Mouse (Mus musculus) layer of hippocampus, adult 2 months (tissue): ENCODE results near the gene Ovca2. TPM values are rescaled to one million over a fixed set of nuclear protein-coding genes. Genes with fewer than 3 reads are reported as not detected.

Source experiments
- DNase-seq, 2 experiments: peaks; one replicate each; pipeline ENCODE4 v3.0.0; 2022; ENCODE audit warnings: low spot score in 2 of 2
- H3K27ac ChIP-seq: fragments of 200-600 bp; 2 replicates; pipeline ENCODE4 v1.8.1; 2022
- H3K4me3 ChIP-seq: fragments of 200-600 bp; 2 replicates; pipeline ENCODE4 v1.8.1; 2022; ENCODE audit warnings: mild to moderate bottlenecking
- CTCF ChIP-seq: fragments of 200-600 bp; conservative IDR thresholded peaks from 2 replicates; pipeline ENCODE4 v1.8.1; 2022; ENCODE audit warnings: antibody characterized with exemption, mild to moderate bottlenecking, moderate library complexity
- total RNA-seq, 2 experiments: library from RNA; stranded (reverse); gene quantifications; 2 replicates each; pipeline ENCODE4 v1.2.3; 2021

Ovca2 gene
- total RNA-seq, 2 experiments from 2014 or later = 19.3 to 22.4 TPM

GRCm38 (mm10) chr11:75209363-75209762 lies 30.7 kb upstream of the Ovca2 start:
- DNase-seq = no peak
- Histone ChIP-seq H3K27ac (peak overlapping the region; percentile 88), H3K4me3 (no peak overlapping the region)
- TF ChIP-seq CTCF = no peak

DNA sequence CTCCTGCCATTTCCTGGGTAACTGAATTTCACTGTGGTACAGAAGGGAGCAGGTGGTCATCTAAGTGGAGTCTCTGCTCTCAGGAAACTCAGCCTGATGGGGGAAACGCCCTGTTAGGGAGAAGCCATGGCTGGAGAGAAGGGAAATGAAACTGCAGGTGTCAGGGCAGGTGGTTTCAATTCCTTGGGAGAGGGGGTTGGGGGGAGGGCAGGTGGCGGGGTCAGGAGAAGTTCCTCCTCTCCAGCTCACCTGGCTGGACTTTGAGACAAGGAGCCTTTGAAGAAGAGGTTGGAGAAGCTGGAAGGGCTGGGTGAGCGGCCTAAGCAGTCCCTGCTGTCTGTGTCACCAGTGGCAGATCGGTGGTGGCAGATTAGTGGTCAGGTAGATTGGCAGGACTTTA lies 27.7 kb upstream of the Ovca2 start:
- TF ChIP-seq CTCF = no peak
- no peak overlapping the region for H3K27ac ChIP-seq

DNA sequence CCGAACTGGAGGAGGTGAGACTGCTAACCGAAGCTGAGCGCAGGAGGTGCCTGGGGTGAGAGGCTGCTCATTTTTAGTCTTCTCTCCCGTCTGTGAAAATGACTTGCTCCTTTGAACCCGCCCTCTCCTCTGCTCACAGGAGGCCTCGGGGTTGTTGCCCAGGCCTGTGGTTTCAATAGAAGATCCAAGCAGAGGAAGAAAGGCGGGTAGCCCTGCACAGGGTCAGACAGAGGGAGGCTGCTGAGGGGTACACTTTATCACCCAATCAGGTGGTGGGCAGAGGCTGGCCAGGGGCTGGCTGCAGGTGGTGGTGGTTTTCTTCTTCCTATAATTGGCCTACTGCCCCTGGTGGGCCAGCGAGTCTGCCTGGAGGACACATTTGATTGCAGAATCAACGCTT lies 25.8 kb upstream of the Ovca2 start:
- DNase-seq = no peak
- Histone ChIP-seq H3K4me3 (no peak overlapping the region), H3K27ac (peak overlapping the region; percentile 43; the same call in 1 of the 2 replicates)
- TF ChIP-seq CTCF = no peak

More for the DNA sequence above, 27.7 kb upstream of the Ovca2 start:
- DNase-seq = no peak
- no peak overlapping the region for H3K4me3 ChIP-seq

- Histone ChIP-seq H3K4me3 (no peak overlapping the region), H3K27ac (0 out of 2 replicates have a peak overlapping the region, but pooled peaks have one; percentile 32)
- DNase-seq = no peak
Observed at GRCm38 (mm10) chr11:75203926-75204325, 25.3 kb upstream of the Ovca2 start.

DNA sequence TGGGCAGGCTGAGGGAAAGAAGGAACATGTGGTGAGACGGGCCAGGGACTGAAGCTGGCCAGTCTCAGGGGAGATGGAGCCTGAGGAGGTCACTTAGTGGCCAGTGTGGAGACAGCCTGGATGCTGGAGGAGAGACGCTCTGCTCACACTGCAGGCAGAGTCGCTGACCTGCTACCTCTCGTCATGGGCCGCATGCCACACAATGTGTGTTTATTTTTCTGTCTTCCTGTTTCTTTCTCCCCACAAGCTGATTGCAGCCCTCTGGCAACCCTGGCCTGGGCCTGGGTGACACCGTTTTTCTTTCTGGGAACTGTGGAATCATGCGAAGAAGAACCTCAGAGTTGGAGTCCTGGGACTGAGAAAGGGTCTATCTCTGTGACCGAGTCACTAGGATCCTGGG lies 23.1 kb upstream of the Ovca2 start:
- no peak for DNase-seq
- Histone ChIP-seq H3K4me3 (no peak overlapping the region), H3K27ac (peak overlapping the region; percentile 84)
- no peak for TF ChIP-seq CTCF

More at GRCm38 (mm10) chr11:75203926-75204325, 25.3 kb upstream of the Ovca2 start:
- TF ChIP-seq CTCF = no peak

DNA sequence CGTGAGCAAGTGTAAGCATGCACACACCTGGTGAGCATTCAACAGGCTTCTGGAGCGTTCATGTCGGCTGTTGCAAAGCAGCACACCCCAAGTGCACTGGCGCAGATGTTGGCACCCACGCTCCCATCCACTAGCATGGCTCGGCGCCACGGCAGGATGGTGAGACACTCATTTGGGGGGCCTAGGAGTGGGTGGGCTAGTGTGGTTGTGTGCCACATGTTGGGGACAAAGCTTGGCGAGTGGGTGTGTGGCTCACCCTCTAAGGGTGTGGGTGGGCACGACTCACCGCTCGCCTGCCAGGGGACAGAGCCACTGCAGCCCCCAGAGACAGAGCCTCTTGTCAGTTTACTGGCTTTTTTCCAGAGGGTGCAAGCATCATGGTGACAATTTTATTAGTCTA lies 22.3 kb upstream of the Ovca2 start:
- DNase-seq = peak; percentile 69 to 76
- Histone ChIP-seq H3K27ac (peak overlapping the region; percentile 84), H3K4me3 (no peak overlapping the region)
- TF ChIP-seq CTCF = no peak

DNA sequence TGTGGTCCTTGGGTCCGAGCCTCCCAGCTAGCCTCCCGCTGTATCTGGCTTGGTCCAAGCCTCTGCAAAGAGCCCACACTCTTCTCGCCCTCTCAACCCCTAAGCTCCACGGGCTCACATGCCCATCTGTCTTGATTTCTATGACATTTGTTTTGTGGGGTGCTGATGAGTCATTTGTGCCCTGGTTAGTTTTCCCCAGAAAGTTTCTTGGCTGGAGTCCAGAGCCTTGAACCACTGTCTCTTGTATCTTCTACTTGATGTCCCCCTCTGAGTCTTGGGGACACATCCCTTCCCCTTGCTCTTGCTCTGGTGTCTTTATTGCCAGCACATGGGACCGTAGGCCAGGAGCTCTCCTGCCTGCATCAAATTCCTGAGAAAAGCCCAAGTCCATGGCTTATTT lies 21.3 kb upstream of the Ovca2 start:
- no peak for DNase-seq
- H3K4me3 ChIP-seq = no peak overlapping the region
- no peak for TF ChIP-seq CTCF
- H3K27ac ChIP-seq = peak overlapping the region; percentile 84

DNA sequence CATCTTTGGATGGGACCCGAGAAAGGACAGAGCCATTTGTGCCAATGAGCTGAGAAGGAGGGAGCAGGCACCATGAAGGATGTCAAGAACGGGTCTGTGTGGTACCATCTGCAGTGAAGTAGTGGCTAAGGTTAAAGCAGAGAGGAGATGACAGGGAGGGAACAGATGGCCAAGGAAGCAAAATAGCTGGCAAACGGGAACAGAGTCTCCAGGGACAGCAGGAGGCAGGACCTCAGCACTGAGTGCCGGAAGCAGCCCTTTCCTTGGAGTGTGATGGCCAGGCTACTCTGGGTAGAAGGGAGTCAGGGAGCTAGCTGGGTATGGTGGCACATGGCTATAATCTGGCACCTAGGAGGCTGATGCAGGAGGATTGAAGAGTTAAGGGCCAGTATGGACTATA lies 20.2 kb upstream of the Ovca2 start:
- TF ChIP-seq CTCF = no peak
- H3K27ac ChIP-seq = peak overlapping the region; percentile 65; the same call in 1 of the 2 replicates
- DNase-seq = no peak
- H3K4me3 ChIP-seq = no peak overlapping the region

- TF ChIP-seq CTCF = no peak
- Histone ChIP-seq H3K4me3 (no peak overlapping the region), H3K27ac (peak overlapping the region; percentile 96)
- DNase-seq = no peak
Observed at GRCm38 (mm10) chr11:75197956-75198355, 19.3 kb upstream of the Ovca2 start.

GRCm38 (mm10) chr11:75196131-75196530 lies 17.5 kb upstream of the Ovca2 start:
- H3K4me3 ChIP-seq = peak overlapping the region; percentile 87
- peak overlapping the region; percentile 96 for H3K27ac ChIP-seq
- TF ChIP-seq CTCF = no peak
- no peak for DNase-seq

DNA sequence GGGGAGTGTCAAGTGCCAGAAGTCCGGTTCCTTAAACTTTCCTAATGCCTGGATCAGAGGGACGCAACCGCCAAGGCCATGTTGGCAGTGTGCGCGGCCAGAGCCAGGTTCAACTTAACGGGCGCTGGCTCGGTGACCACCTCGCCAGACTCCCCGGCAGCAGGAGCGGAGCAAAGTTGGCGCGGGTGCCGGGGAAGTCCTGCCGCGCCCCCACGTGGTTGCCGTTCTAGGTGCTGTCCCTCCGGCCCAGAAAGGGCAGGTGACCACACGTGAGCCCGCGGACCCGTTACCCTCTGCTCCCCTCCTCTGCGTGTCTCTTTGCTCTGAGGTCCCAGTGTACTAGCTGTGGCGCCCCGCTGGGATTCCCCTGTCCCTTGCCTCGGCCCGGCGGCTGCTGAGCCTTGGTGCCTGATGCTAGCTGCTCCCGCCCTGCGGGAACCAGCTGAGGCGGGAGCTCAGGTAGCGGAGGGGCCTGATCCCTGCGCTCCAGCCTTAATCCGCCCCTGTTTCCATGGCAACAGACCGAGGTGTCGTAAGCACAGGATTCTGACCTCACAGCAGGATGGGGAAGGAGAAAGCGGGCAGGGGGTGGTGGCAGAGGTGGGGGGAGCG lies 16.3 kb upstream of the Ovca2 start:
- peak overlapping the region; percentile 87 for H3K4me3 ChIP-seq
- no peak for DNase-seq
- H3K27ac ChIP-seq = peak overlapping the region; percentile 96
- TF ChIP-seq CTCF = peak; percentile 38

- TF ChIP-seq CTCF = no peak
- Histone ChIP-seq H3K4me3 (peak overlapping the region; percentile 87), H3K27ac (peak overlapping the region; percentile 96)
- DNase-seq = no peak
Observed at GRCm38 (mm10) chr11:75194121-75194849, 15.7 kb upstream of the Ovca2 start.

GRCm38 (mm10) chr11:75193256-75194071 lies 14.8 kb upstream of the Ovca2 start, which contains the start of gene Rtn4rl1:
TSS of gene Rtn4rl1 (plus strand) at chr11:75193783.
- no peak for TF ChIP-seq CTCF
- H3K27ac ChIP-seq = peak within 1 kb of the TSS; percentile 96
- DNase-seq = peak; percentile 73 to 77
- peak within 1 kb of the TSS; percentile 87 for H3K4me3 ChIP-seq
